10 mouse cellular contexts compared by ENCODE assay signal in the genomic region with DNA sequence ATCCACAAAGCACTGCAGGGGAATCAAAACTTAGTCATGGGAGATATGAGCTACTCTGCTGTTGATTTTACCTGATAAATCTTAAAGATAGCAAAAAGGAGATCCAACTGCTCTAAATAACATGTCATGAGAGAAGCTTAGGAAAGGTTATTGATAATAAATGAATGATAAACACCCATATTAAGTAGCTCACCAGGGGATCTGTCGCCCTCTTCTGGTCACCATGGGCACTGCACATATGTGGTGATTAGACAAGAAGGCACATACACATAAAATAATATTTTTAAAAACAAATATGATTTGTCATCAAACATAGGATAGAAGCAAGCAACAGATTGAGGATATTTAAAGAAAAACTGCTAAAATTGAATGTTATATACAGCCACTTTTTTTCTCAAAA.
DNase-seq lines count a peak whose midpoint lies in the region; ATAC-seq and TF ChIP-seq lines count a peak whose summit lies in the region.
"Had no signal": no experiment of that assay in that cellular context is flagged by ENCODE, and none has a peak within 500 bp of the region (broad histone marks: within the 10 kb centered on the region; RNA-seq: fewer than 3 reads in every experiment).

No protein-coding gene starts in this region.

- H3K27ac ChIP-seq in forebrain, postnatal 0 days (ENCODE audit: low read depth, low read length), result no peak overlapping the region
- H3K27ac ChIP-seq in forebrain, embryonic 10.5 days, result no peak overlapping the region
- no peak overlapping the region for H3K27ac ChIP-seq in liver, embryonic 11.5 days (ENCODE audit: low read depth, low read length)
- H3K27ac ChIP-seq in lung, postnatal 0 days (ENCODE audit: low read length), result no peak overlapping the region
- H3K27ac ChIP-seq: macrophage had no signal

- H3K4me1 ChIP-seq in forebrain, postnatal 0 days (ENCODE audit: insufficient read depth), result peaks cover 4% of the 10 kb centered on the region; the same call in 1 of the 2 replicates
- no peaks in the 10 kb centered on the region for H3K4me1 ChIP-seq in forebrain, embryonic 10.5 days
- no peaks in the 10 kb centered on the region for H3K4me1 ChIP-seq in liver, embryonic 11.5 days (replicated peaks; ENCODE audit: control insufficient read depth, insufficient read depth, low read length)
- no peaks in the 10 kb centered on the region for H3K4me1 ChIP-seq in lung, postnatal 0 days (ENCODE audit: insufficient read depth, low read depth, low read length)

- H3K9me3 ChIP-seq in forebrain, postnatal 0 days (ENCODE audit: low read length), result no peaks in the 10 kb centered on the region
- H3K9me3 ChIP-seq in forebrain, embryonic 10.5 days, result no peaks in the 10 kb centered on the region
- H3K9me3 ChIP-seq in liver, embryonic 11.5 days (ENCODE audit: control insufficient read depth, low read length), result no peaks in the 10 kb centered on the region
- no peaks in the 10 kb centered on the region for H3K9me3 ChIP-seq in lung, postnatal 0 days (ENCODE audit: low read length)

- no peak for ATAC-seq in forebrain, postnatal 0 days
- ATAC-seq in liver, embryonic 11.5 days (replicated peaks; ENCODE audit: low FRiP score), result no peak
- no peak for ATAC-seq in lung, postnatal 0 days

- no peaks in the 10 kb centered on the region for H3K27me3 ChIP-seq in forebrain, postnatal 0 days (ENCODE audit: insufficient read depth, low read length)
- no peaks in the 10 kb centered on the region for H3K27me3 ChIP-seq in forebrain, embryonic 10.5 days (ENCODE audit: poor library complexity, severe bottlenecking)
- H3K27me3 ChIP-seq in liver, embryonic 11.5 days (replicated peaks; ENCODE audit: control insufficient read depth, insufficient read depth, low read length), result no peaks in the 10 kb centered on the region
- H3K27me3 ChIP-seq in lung, postnatal 0 days (replicated peaks; ENCODE audit: insufficient read depth, low read length), result no peaks in the 10 kb centered on the region
- H3K27me3 ChIP-seq: CH12.LX had no signal

- no peak overlapping the region for H3K9ac ChIP-seq in forebrain, postnatal 0 days
- H3K9ac ChIP-seq in liver, embryonic 11.5 days (ENCODE audit: low read depth, low read length), result no peak overlapping the region
- no peak overlapping the region for H3K9ac ChIP-seq in lung, postnatal 0 days (replicated peaks; ENCODE audit: low read depth)

- DNase-seq in forebrain, postnatal 0 days, result no peak
- DNase-seq in forebrain, embryonic 10.5 days (ENCODE audit: extremely low spot score, low spot score), result no peak
- DNase-seq in liver (peak; percentile 19), NIH3T3 (ENCODE audit: low read depth) (peak; percentile 49)
- no peak for DNase-seq in liver, embryonic 11.5 days (ENCODE audit: low spot score)
- DNase-seq in lung, postnatal 0 days (ENCODE audit: low spot score), result no peak
- no peak for DNase-seq in Muller cell, postnatal 12 days (ENCODE audit: inconsistent ontology term)
- DNase-seq in neural tube, embryonic 10.5 days (ENCODE audit: extremely low spot score, low spot score), result no peak

- no peaks in the 10 kb centered on the region for H3K36me3 ChIP-seq in forebrain, postnatal 0 days (ENCODE audit: insufficient read depth)
- H3K36me3 ChIP-seq in forebrain, embryonic 10.5 days (replicated peaks), result no peaks in the 10 kb centered on the region
- no peaks in the 10 kb centered on the region for H3K36me3 ChIP-seq in liver, embryonic 11.5 days (ENCODE audit: control insufficient read depth, insufficient read depth, low read length)
- H3K36me3 ChIP-seq in lung, postnatal 0 days (ENCODE audit: insufficient read depth, low read length), result no peaks in the 10 kb centered on the region

- WGBS in forebrain, postnatal 0 days, result 48% methylated on average over 1 of the region's 1 CpGs
- WGBS in forebrain, embryonic 10.5 days, result 39% methylated on average over 1 of the region's 1 CpGs
- WGBS in liver, embryonic 11.5 days, result 21% methylated on average over 1 of the region's 1 CpGs
- 35% methylated on average over 1 of the region's 1 CpGs for WGBS in lung, postnatal 0 days

- H3K4me3 ChIP-seq in forebrain, postnatal 0 days (ENCODE audit: low read depth, low read length), result no peak overlapping the region
- H3K4me3 ChIP-seq in forebrain, embryonic 10.5 days, result no peak overlapping the region
- no peak overlapping the region for H3K4me3 ChIP-seq in liver, embryonic 11.5 days (ENCODE audit: low read depth, low read length)
- no peak overlapping the region for H3K4me3 ChIP-seq in lung, postnatal 0 days (ENCODE audit: low read depth, low read length)

- H3K4me2 ChIP-seq in forebrain, postnatal 0 days (ENCODE audit: low read depth), result no peak overlapping the region
- no peak overlapping the region for H3K4me2 ChIP-seq in liver, embryonic 11.5 days
- no peak overlapping the region for H3K4me2 ChIP-seq in lung, postnatal 0 days (replicated peaks; ENCODE audit: low read depth, low read length)

- TF ChIP-seq EP300 in lung, postnatal 0 days (IDR thresholded peaks at IDR 0.05), result no peak

- peak; percentile 69 for TF ChIP-seq CTCF in forebrain, postnatal 0 days (IDR thresholded peaks at IDR 0.05; ENCODE audit: low read depth)
- peak; percentile 70 for TF ChIP-seq CTCF in lung, postnatal 0 days (IDR thresholded peaks at IDR 0.05)

Comparison
In these comparisons a context has a peak if more than half of its experiments do, and no peak if none do; other contexts are left out.
1. DNase-seq: peak in liver (single experiment) and NIH3T3 (single experiment); none in forebrain, postnatal 0 days (single experiment), forebrain, embryonic 10.5 days (single experiment), liver, embryonic 11.5 days (single experiment), lung, postnatal 0 days (single experiment), Muller cell, postnatal 12 days (single experiment) and neural tube, embryonic 10.5 days (single experiment).